Mouse (Mus musculus) liver, adult 2 months (tissue): ENCODE measurements at regions not wholly inside any gene's neighbourhood (a gene's known extent, or its start where the extent isn't known, plus 50 kb on each side); places are given as distances from the start of the nearest gene placed in this dataset.

Source experiments
- CTCF ChIP-seq: fragments of 200-500 bp; IDR thresholded peaks from 2 replicates; pipeline ENCODE4 v1.5.1; 2011; ENCODE audit warnings: low read depth, low read length, control low read depth
- POLR2A ChIP-seq: fragments of 200-500 bp; IDR thresholded peaks from 2 replicates; pipeline ENCODE4 v1.6.1; 2011; ENCODE audit warnings: low read length, control low read depth; ENCODE audit not compliant: insufficient read depth; ENCODE audit errors: extremely low read depth

DNA sequence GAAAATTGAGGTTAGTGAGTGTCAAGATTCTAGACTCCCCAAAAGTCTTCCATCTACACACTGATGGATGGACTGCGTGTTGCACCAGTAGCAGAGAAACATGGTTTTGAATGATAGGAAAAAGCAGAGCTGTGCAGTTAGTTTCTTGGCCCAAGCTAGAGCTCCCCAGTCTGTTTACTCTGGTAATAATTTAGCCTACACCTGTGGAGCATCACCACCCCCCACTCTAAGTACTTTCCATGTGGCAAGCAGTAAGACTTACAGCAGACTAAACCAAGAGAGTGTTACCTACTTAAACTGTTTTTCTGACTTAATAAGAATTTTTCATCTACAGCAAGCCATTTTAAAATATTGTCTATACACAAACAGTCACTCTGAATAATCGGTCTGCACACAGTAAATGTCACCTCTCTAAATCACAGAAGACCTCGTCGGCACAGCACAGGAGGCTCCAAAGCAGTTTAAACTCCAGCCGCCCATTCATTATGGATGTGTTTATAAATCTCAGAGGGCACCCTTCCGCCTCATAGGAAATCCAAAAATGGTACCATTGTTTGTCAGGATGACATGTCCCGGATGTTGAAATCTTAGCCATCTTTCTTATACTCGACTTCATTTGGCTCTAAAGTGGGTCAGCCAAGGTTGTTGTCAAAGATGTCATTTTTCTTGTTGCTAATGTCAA, 454.5 kb upstream of the Etaa1 start:
- no peak for TF ChIP-seq CTCF
- no peak for TF ChIP-seq POLR2A
